Mouse (Mus musculus) G1E-ER4 (cell line): ENCODE data around the gene Pfkm. TPM values are rescaled to one million over a fixed set of nuclear protein-coding genes. Genes with fewer than 3 reads are reported as not detected.

Experiments used
- GATA1 ChIP-seq: IDR thresholded peaks from one replicate; pipeline ENCODE4 v1.8.0; 2012; ENCODE audit warnings: low read length, inconsistent platforms
- polyA plus RNA-seq: library from polyadenylated mRNA; stranded (reverse); fragments of >175 nt; gene quantifications from 2 replicates; pipeline ENCODE4 v1.2.3, GENCODE M21; 2012

Pfkm gene
- polyA plus RNA-seq, 1 experiment, result 23.9 TPM

GRCm38 (mm10) chr15:98167645-98168621 is 75.5 kb downstream of the Pfkm start:
- TF ChIP-seq GATA1, result no peak

- no peak for TF ChIP-seq GATA1
Observed at GRCm38 (mm10) chr15:98168622-98169004, 76.2 kb downstream of the Pfkm start.

- TF ChIP-seq GATA1, result no peak
Observed at GRCm38 (mm10) chr15:98170365-98170764, 78.0 kb downstream of the Pfkm start.

- TF ChIP-seq GATA1, result no peak
Observed at GRCm38 (mm10) chr15:98170917-98171316, 78.5 kb downstream of the Pfkm start.

GRCm38 (mm10) chr15:98172113-98172512 is 79.7 kb downstream of the Pfkm start:
- no peak for TF ChIP-seq GATA1

- no peak for TF ChIP-seq GATA1
Observed at GRCm38 (mm10) chr15:98173821-98174220, 81.4 kb downstream of the Pfkm start.

GRCm38 (mm10) chr15:98177320-98177719 is 84.9 kb downstream of the Pfkm start:
- no peak for TF ChIP-seq GATA1

GRCm38 (mm10) chr15:98180567-98181131 is 88.3 kb downstream of the Pfkm start:
- TF ChIP-seq GATA1, result no peak

GRCm38 (mm10) chr15:98181132-98181711 is 88.8 kb downstream of the Pfkm start:
- TF ChIP-seq GATA1, result no peak

Other genes with a start within 250 kb of the Pfkm start
- 128 and 174 TPM in 2 replicates for gene Hdac7, start 248.1 kb upstream of the Pfkm start, polyA plus RNA-seq
- not detected in 2 replicates for gene Vdr, start 182.0 kb upstream of the Pfkm start, polyA plus RNA-seq
- 15.5 and 21.5 TPM in 2 replicates for gene Tmem106c, start 128.4 kb upstream of the Pfkm start, polyA plus RNA-seq
- 0.03 and 0.05 TPM in 2 replicates for gene Col2a1, start 87.9 kb upstream of the Pfkm start, polyA plus RNA-seq
- 17.4 and 18.2 TPM in 2 replicates for gene Senp1, start 1.2 kb downstream of the Pfkm start, polyA plus RNA-seq
- 5.4 and 7.5 TPM in 2 replicates for gene Asb8, start 73.0 kb downstream of the Pfkm start, polyA plus RNA-seq
- gene Ccdc184, start 74.6 kb downstream of the Pfkm start, polyA plus RNA-seq, result not detected in 2 replicates
- not detected in 2 replicates for gene Olfr288, start 103.0 kb downstream of the Pfkm start, polyA plus RNA-seq
- gene Gm44579, start 128.4 kb downstream of the Pfkm start, polyA plus RNA-seq, result not detected in 2 replicates
- not detected in 2 replicates for gene Olfr287, start 128.5 kb downstream of the Pfkm start, polyA plus RNA-seq
- gene Olfr286, start 141.9 kb downstream of the Pfkm start, polyA plus RNA-seq, result not detected in 2 replicates
- gene H1fnt, start 164.7 kb downstream of the Pfkm start, polyA plus RNA-seq, result not detected in 2 replicates
- not detected in 2 replicates for gene Zfp641, start 203.6 kb downstream of the Pfkm start, polyA plus RNA-seq
- gene Olfr285, start 224.8 kb downstream of the Pfkm start, polyA plus RNA-seq, result not detected in 2 replicates
- gene Olfr284, start 248.4 kb downstream of the Pfkm start, polyA plus RNA-seq, result not detected in 2 replicates